Mouse (Mus musculus) lung, embryonic 15.5 days (tissue): ENCODE results near the gene Tmem207. TPM values are rescaled to one million over a fixed set of nuclear protein-coding genes. Genes with fewer than 3 reads are reported as not detected.
"Not testable (repeated sequence)": the region's sequence is repeated elsewhere in the genome, so short reads cannot be mapped to it uniquely, and the experiment has no call there.

Source experiments
- ATAC-seq: fragments of 200-750 bp; cut with Nextera tagmentation; 2 replicates; pipeline ENCODE4 v1.8.0; 2017; ENCODE audit warnings: moderate number of reproducible peaks, borderline replicate concordance; ENCODE audit not compliant: low FRiP score, low TSS enrichment; ENCODE audit errors: extremely low read depth
- H3K27ac ChIP-seq: fragments of 300-500 bp; sonication (generic); 2 replicates; pipeline ENCODE4 v1.5.1; 2015; ENCODE audit warnings: moderate library complexity, mild to moderate bottlenecking, inconsistent platforms
- H3K27me3 ChIP-seq: fragments of 300-500 bp; sonication (generic); 2 replicates; pipeline ENCODE4 v1.6.1; 2015; ENCODE audit warnings: inconsistent platforms
- H3K36me3 ChIP-seq: fragments of 300-500 bp; sonication (generic); 2 replicates; pipeline ENCODE4 v1.6.1; 2015; ENCODE audit warnings: inconsistent platforms
- H3K4me1 ChIP-seq: fragments of 300-500 bp; sonication (generic); 2 replicates; pipeline ENCODE4 v1.6.1; 2015; ENCODE audit warnings: inconsistent platforms
- H3K4me2 ChIP-seq: fragments of 300-500 bp; sonication (generic); 2 replicates; pipeline ENCODE4 v1.6.1; 2015; ENCODE audit warnings: inconsistent platforms, mild to moderate bottlenecking, moderate library complexity
- H3K4me3 ChIP-seq: fragments of 300-500 bp; sonication (generic); 2 replicates; pipeline ENCODE4 v1.5.1; 2015; ENCODE audit warnings: mild to moderate bottlenecking, inconsistent platforms
- H3K9ac ChIP-seq: fragments of 300-500 bp; sonication (generic); 2 replicates; pipeline ENCODE4 v1.6.1; 2015; ENCODE audit warnings: inconsistent platforms
- H3K9me3 ChIP-seq: fragments of 300-500 bp; sonication (generic); 2 replicates; pipeline ENCODE4 v1.6.1; 2016; ENCODE audit warnings: inconsistent platforms
- WGBS: fragments of 180-500 bp; shearing (Covaris S2); methylation state at CpG from one replicate; pipeline ENCODE4 v1.1.7; 2015; 5-methylcytosine and 5-hydroxymethylcytosine counted together
- polyA plus RNA-seq: library from polyadenylated mRNA; unstranded; fragments of >200 nt; fragmentation: Nextera tagmentation; extraction: Ambion mirVana; gene quantifications from 2 replicates; pipeline ENCODE4 v1.2.1, GENCODE M21; 2015

The Tmem207 gene
- polyA plus RNA-seq, 1 experiment from 2014 or later = not detected

DNA sequence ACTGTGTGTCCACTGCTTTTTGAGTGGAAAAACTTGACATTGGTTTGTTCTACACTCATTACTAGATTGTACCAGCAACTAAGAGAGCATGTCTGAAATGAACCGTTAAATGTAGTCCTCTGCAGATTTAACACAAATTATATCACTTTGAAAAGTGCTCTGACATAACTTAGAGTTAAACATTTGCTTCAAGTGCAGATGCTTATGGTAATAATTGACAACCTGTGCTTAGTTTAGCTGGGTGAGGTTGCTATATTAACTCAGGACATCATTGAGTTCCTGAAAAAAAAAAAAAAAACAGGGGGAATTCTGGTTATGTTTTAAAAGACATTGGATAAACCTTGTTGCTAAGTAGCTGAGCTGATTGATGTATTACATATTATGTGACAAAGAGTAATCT lies 3.9 kb upstream of the Tmem207 start:
- H3K27me3 ChIP-seq = no peaks in the 10 kb centered on the region

DNA sequence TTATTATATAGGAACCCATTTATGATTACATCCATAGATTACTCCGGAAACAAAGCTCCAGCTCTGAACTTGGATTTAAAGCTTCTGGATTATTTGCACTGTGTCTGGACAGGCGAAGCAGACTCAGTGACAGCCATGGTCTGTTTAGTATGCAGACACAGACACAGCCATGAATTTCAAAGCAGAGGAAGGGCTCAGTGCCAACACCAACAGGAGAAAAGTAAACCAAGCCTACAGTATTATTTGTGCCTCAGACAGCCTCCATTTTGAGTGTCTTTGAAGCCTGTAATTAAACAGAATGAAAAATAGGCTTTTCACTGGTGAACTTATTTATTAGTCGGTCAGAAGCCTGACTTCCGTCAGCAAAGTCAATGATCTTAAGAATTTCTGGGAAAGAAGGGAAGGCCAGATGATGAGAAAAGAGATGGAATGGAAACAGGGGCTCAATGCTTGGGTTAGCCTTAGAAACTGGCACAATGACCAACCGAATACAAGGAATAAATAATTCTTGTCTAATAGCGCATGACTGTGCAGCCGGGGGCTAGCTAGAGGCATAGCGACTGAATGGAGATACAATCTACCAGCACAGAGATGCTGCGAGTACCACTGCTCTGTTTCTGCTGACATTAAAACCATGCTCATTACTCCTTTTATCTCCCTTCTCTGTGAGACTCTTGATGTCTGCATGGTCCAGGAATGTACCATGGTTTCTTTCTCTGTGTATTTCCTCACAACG lies 1.5 kb upstream of the Tmem207 start:
- peaks cover 8% of the 10 kb centered on the region; the same call in 1 of the 2 replicates for H3K4me1 ChIP-seq
- H3K27ac ChIP-seq = peak overlapping the region; percentile 29; the same call in 1 of the 2 replicates
- 51% methylated on average over 10 of the region's 10 CpGs for WGBS
- peak; percentile 87; the same call in 1 of the 2 replicates for ATAC-seq
- no peak overlapping the region for H3K4me3 ChIP-seq
- H3K36me3 ChIP-seq = no peaks in the 10 kb centered on the region
- no peak overlapping the region for H3K9ac ChIP-seq
- H3K27me3 ChIP-seq = no peaks in the 10 kb centered on the region
- no peaks in the 10 kb centered on the region for H3K9me3 ChIP-seq
- no peak overlapping the region for H3K4me2 ChIP-seq

More for the DNA sequence above, 3.9 kb upstream of the Tmem207 start:
- Histone ChIP-seq H3K4me3 (no peak overlapping the region), H3K4me2 (no peak overlapping the region), H3K27ac (no peak overlapping the region), H3K36me3 (no peaks in the 10 kb centered on the region), H3K9me3 (no peaks in the 10 kb centered on the region), H3K9ac (no peak overlapping the region), H3K4me1 (peaks cover 8% of the 10 kb centered on the region; the same call in 1 of the 2 replicates)
- no peak for ATAC-seq
- WGBS = 46% methylated on average over 1 of the region's 1 CpGs

DNA sequence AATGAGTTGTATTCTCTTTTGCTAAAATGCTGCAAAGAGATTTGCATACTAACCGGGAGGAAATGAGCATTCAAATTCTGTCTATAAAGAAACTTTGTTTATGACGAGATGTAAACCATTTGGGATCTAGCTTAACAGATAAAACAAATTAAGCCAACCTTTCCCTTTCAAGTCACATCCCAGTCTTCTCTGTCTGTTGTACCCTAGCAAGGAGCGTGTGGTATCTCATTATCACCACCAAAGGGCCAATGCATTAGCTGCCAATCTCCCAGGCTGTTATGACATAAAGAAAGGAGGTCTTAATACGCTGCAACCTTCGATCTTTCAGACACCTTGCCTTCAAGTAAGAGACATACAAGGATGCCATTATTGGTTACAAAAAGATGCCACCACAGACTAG lies 737 bp downstream of the Tmem207 start:
- no peaks in the 10 kb centered on the region for H3K9me3 ChIP-seq
- H3K36me3 ChIP-seq = no peaks in the 10 kb centered on the region
- H3K9ac ChIP-seq = no peak overlapping the region
- H3K4me1 ChIP-seq = peaks cover 8% of the 10 kb centered on the region; the same call in 1 of the 2 replicates
- no peak for ATAC-seq
- no peak overlapping the region for H3K4me3 ChIP-seq
- no peak overlapping the region for H3K4me2 ChIP-seq
- 68% methylated on average over 5 of the region's 5 CpGs for WGBS
- no peak overlapping the region for H3K27ac ChIP-seq
- no peaks in the 10 kb centered on the region for H3K27me3 ChIP-seq

DNA sequence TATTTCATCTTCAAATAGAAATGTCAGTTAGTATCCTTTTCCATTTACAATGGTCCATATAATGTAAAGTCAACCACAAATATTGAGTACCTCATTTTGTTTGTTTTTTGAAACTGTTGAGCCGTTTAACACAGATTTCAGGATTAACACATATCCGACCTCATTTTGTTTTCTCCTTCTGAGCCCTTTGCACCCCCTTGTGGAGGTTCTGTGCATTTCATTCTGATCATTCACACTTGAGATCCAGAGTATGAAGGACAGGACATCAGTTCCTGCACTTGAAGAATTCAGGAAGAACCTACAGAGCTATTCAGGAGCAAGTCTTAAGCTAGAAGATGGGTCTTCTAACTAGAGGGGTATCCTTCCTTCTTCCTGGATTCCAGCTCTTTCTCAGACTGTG lies 7.0 kb downstream of the Tmem207 start:
- H3K36me3 ChIP-seq = no peaks in the 10 kb centered on the region
- no peak overlapping the region for H3K9ac ChIP-seq
- WGBS = 31% methylated on average over 2 of the region's 2 CpGs
- no peaks in the 10 kb centered on the region for H3K27me3 ChIP-seq
- H3K4me2 ChIP-seq = no peak overlapping the region
- H3K27ac ChIP-seq = no peak overlapping the region
- H3K4me1 ChIP-seq = no peaks in the 10 kb centered on the region
- no peak for ATAC-seq
- no peaks in the 10 kb centered on the region for H3K9me3 ChIP-seq
- H3K4me3 ChIP-seq = no peak overlapping the region

DNA sequence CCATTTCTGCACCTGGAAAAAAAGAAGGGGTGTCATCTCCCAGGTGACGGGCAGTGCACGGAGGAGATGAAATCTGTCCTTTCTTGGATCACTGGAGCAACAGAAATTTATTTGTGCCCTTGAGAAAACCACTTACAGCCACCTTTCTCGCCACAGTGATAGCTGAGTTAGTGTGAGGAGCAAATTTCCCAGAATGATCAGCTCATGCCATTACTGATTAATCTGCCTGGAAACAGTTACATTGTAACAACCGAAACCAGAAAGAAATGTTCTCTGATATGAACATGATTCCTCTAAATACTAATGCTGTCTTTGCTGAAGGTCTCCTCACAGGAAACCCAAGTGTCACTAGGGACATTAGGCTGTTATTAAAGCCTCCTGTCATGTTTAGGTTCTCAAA lies 21.6 kb downstream of the Tmem207 start:
- Histone ChIP-seq H3K27me3 (no peaks in the 10 kb centered on the region), H3K36me3 (no peaks in the 10 kb centered on the region), H3K27ac (no peak overlapping the region), H3K4me1 (no peaks in the 10 kb centered on the region), H3K4me3 (no peak overlapping the region), H3K9me3 (no peaks in the 10 kb centered on the region), H3K9ac (no peak overlapping the region), H3K4me2 (no peak overlapping the region)
- 67% methylated on average over 4 of the region's 4 CpGs for WGBS
- no peak for ATAC-seq

DNA sequence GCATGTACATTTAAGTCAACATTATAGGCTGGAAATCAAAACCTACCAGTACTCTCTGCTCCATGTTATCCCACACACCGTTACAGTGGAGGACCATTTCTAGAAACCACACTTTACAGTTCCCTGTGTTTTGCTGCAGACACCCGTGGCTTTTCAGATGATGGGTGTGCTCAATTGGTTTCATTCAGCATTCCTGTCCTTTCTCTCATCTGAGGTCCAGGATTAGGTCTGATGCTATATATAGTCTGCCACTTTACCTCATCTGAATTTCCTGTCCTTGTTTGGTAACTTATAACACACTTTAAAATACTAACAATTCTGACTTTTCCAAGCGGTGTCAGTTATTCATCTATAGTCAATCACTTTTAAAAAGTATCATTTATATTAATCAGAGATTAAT lies 25.8 kb downstream of the Tmem207 start:
- Histone ChIP-seq H3K4me1 (no peaks in the 10 kb centered on the region), H3K4me2 (no peak overlapping the region), H3K9ac (no peak overlapping the region), H3K36me3 (no peaks in the 10 kb centered on the region), H3K4me3 (no peak overlapping the region), H3K27me3 (no peaks in the 10 kb centered on the region), H3K9me3 (no peaks in the 10 kb centered on the region), H3K27ac (no peak overlapping the region)
- ATAC-seq = no peak
- WGBS = 71% methylated on average over 3 of the region's 3 CpGs

DNA sequence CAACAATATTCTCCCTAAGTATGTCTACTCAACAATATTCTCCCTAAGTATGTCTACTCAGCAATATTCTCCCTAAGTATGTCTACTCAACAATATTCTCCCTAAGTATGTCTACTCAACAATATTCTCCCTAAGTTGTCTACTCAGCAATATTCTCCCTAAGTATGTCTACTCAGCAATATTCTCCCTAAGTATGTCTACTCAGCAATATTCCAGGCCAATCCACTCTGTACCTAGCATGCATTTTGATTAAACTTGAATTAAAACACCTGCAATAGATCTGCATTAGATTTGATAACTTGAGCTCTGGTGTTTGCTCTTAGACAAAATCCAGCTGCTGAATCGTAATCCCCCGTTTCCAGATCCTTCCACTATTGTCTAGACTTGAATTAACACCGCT lies 26.9 kb downstream of the Tmem207 start:
- not testable (repeated sequence) for H3K4me1 ChIP-seq, ATAC-seq, H3K4me2 ChIP-seq, H3K9ac ChIP-seq, H3K27me3 ChIP-seq, H3K27ac ChIP-seq, H3K4me3 ChIP-seq, H3K9me3 ChIP-seq, H3K36me3 ChIP-seq
- 83% methylated on average over 3 of the region's 3 CpGs for WGBS

DNA sequence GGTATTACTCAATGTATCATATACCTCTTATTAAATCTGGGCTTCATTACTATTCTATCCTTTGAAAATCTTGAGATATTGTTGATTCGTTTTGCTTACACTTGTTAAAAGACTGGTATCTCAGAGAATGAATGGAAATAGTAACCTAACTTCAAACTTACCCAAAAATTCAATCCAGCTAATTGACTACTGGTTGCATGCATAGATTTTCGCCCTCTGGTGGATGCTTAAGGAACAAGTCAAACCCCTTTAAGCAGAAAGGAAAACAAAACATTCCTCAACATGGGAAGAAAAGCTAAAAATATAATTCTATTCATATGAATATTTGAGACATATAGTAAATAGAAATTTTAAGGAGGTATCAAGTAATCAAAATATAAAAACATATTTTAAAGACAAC lies 30.8 kb downstream of the Tmem207 start:
- Histone ChIP-seq H3K9ac (no peak overlapping the region), H3K4me3 (no peak overlapping the region), H3K4me2 (no peak overlapping the region), H3K36me3 (no peaks in the 10 kb centered on the region), H3K9me3 (no peaks in the 10 kb centered on the region), H3K27ac (no peak overlapping the region), H3K27me3 (no peaks in the 10 kb centered on the region), H3K4me1 (no peaks in the 10 kb centered on the region)
- 11% methylated on average over 2 of the region's 2 CpGs for WGBS
- no peak for ATAC-seq

DNA sequence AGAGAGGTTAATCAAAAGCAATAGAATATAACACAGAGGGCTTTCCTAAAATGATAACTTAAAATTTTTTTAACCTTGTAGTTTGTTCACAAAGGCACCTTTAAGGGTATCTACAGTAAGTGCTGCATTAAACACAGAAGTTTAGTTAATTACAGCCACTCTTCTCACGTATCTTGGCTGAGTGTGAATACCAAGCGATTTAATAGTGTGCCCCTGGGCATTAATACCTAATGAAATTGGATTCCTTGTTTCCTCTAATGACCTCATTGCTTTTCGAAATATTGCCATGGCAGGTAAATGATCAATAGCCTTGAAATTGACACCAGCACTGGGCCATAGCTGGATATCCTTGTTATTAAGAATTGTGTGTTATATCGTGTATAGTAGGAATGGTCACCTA lies 55.3 kb downstream of the Tmem207 start:
- Histone ChIP-seq H3K4me1 (no peaks in the 10 kb centered on the region), H3K36me3 (no peaks in the 10 kb centered on the region), H3K9ac (no peak overlapping the region), H3K27me3 (no peaks in the 10 kb centered on the region), H3K4me3 (no peak overlapping the region), H3K27ac (no peak overlapping the region), H3K9me3 (no peaks in the 10 kb centered on the region), H3K4me2 (no peak overlapping the region)
- no peak for ATAC-seq
- 89% methylated on average over 4 of the region's 4 CpGs for WGBS

DNA sequence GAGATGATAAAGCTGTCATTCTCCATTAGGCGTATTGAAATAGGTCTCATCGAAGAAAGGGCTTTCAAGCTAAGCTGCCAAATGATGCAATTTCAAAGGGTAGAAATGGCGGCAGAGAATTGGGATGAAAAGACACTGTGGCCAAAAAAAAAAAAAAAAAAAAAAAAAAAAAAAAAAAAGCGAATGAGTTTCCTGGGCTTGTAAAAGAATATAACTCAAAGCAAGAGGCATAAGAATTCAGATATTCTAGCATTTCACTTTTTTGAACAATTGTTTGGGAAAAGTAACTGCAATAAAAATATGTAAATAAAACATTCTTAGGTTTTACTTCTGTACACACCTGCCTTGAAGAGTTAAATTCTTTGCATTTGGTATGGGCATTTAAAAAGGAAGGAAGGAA lies 60.0 kb downstream of the Tmem207 start:
- Histone ChIP-seq H3K27ac (no peak overlapping the region), H3K9me3 (no peaks in the 10 kb centered on the region), H3K27me3 (no peaks in the 10 kb centered on the region), H3K4me2 (no peak overlapping the region), H3K36me3 (no peaks in the 10 kb centered on the region), H3K9ac (no peak overlapping the region), H3K4me1 (no peaks in the 10 kb centered on the region), H3K4me3 (no peak overlapping the region)
- ATAC-seq = no peak
- 84% methylated on average over 4 of the region's 4 CpGs for WGBS

DNA sequence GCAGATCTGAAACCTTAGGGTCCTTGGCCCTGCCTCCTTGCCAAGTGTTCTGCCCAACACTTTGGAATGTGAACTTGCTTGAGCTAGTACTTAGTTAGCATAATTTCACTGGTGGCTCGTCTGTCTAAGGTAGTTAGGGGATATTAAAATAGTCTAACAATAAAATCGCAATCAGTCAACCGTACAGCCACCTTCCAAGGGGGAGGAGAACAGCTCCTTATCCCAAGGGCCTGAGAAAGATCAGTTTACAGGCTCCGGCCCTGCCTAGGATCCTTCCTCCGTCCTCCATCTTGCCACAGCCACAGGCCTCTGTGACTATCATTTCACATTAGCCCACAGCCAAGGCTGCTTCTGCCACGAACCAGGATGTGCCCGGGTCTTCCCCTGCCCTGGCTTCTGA lies 63.7 kb downstream of the Tmem207 start, which contains the start of gene Cldn16:
Gene Cldn16, plus strand, starts transcription at position 301 of the 400 bp plus-strand sequence.
- Histone ChIP-seq H3K4me1 (no peaks in the 10 kb centered on the region), H3K36me3 (no peaks in the 10 kb centered on the region), H3K27ac (no peak within 1 kb of the TSS), H3K9ac (no peak within 1 kb of the TSS), H3K4me3 (no peak within 1 kb of the TSS), H3K27me3 (no peaks in the 10 kb centered on the region), H3K4me2 (no peak within 1 kb of the TSS), H3K9me3 (no peaks in the 10 kb centered on the region)
- WGBS = 67% methylated on average over 7 of the region's 7 CpGs
- ATAC-seq = no peak

DNA sequence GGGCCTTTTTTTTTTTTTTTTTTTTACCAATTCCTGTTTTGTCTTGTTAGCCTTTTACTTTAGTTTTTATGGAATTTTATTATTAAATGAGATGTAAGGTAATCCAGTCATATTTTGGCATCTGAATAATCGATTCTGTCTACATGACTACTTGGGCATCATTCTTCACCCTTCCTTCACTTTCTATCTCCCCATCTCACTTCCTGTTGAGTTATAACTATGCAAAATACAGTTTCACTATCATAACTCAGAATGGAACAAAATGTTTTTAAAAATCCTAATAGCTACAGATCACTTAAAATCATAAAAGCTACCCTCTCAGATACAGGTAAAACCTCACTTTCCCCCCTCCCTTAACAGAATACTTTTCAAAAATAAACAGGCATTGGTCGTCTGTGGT lies 70.4 kb downstream of the Tmem207 start:
- H3K4me3 ChIP-seq = no peak overlapping the region
- no peak overlapping the region for H3K27ac ChIP-seq
- H3K4me1 ChIP-seq = 0 out of 2 replicates have a peak, but pooled peaks cover 4% of the 10 kb centered on the region
- no peak overlapping the region for H3K4me2 ChIP-seq
- ATAC-seq = no peak
- 71% methylated on average over 2 of the region's 2 CpGs for WGBS
- no peaks in the 10 kb centered on the region for H3K36me3 ChIP-seq
- no peaks in the 10 kb centered on the region for H3K9me3 ChIP-seq
- no peak overlapping the region for H3K9ac ChIP-seq
- H3K27me3 ChIP-seq = no peaks in the 10 kb centered on the region
